Mouse (Mus musculus): ENCODE data around the gene Pin1rt1. TPM values are rescaled to one million over a fixed set of nuclear protein-coding genes. Genes with fewer than 3 reads are reported as not detected.

Pin1rt1 gene
- polyA plus RNA-seq, 2 experiments, result not detected

DNA sequence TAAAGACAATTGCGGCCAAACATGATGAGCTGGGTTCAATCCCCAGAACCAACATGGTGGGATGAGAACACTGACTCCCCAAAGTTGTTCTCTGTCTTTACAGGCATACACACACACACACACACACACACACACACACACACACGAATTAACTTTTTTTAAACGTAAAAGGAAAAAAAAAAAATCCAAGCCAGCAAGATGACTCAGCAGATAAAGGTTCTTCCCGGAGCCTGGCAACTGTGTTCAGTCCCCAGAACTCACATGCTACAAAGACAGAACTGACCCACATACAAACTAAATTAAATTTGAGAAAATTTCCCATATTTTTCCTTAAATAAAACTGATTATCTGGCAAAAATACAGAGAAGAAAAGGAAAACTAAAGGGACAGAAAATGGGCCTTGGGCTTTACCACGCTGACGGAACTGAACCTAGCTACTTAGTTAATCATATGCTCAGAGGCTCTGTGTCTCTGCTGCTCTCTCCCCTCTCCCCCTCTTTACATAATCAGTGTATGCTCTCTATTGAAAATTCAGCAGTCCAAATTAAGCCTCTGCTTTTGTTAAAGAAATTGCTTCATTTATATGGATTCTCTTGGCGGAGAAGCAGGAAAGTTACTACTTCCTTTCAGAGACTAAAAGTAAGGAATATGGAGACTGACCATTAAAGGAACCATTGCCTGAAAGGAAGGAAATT lies 16.5 kb upstream of the Pin1rt1 start:
- no peak overlapping the region for H3K27ac ChIP-seq
- WGBS (ENCODE audit: insufficient replicate concordance), result 51% methylated on average over 7 of the region's 7 CpGs
- DNase-seq (ENCODE audit: low read depth in 3 of 3, low spot score in 3 of 3), result no peak

DNA sequence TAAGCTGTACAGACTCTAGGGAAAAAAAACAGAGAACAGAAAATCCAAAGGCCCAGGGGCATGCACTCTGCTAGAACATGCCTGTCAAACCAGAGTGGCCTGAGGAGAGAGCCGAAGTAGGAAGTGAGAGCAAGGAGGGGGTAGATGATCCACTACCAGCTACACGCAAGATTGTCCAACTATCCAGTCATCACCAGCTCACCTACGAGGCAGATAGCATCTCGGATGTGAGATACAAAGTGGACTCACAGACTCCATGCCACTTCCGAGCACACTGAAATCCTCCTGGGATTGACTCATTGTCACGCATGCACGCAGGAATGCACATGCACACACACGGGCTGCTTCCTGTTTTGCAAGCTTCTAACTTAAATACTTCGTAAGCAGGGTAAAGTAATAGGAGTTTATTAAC lies 15.9 kb upstream of the Pin1rt1 start:
- no peak overlapping the region for H3K4me3 ChIP-seq (ENCODE audit: insufficient read depth in 1 of 2, low read depth in 2 of 2, low read length in 2 of 2)
- H3K4me2 ChIP-seq (ENCODE audit: low read depth), result no peak overlapping the region
- H3K27me3 ChIP-seq (ENCODE audit: control insufficient read depth, insufficient read depth, low read length), result no peaks in the 10 kb centered on the region
- no peak overlapping the region for H3K9ac ChIP-seq (replicated peaks)
- H3K9me3 ChIP-seq (ENCODE audit: control insufficient read depth, low read length), result no peaks in the 10 kb centered on the region
- 0 out of 2 replicates have a peak, but pooled peaks have one; percentile 13 for ATAC-seq (ENCODE audit: insufficient read depth)
- no peak for TF ChIP-seq CTCF (IDR thresholded peaks at IDR 0.05; ENCODE audit: low read depth)
- TF ChIP-seq EP300 (IDR thresholded peaks at IDR 0.05; ENCODE audit: low read depth), result no peak
- H3K36me3 ChIP-seq (replicated peaks; ENCODE audit: control insufficient read depth, insufficient read depth, low read depth), result no peaks in the 10 kb centered on the region
- DNase-seq (ENCODE audit: low read depth in 3 of 3, low spot score in 3 of 3), result no peak
- 50% methylated on average over 9 of the region's 9 CpGs for WGBS (ENCODE audit: insufficient replicate concordance)
- H3K27ac ChIP-seq, result no peak overlapping the region
- H3K4me1 ChIP-seq (replicated peaks; ENCODE audit: control insufficient read depth in 2 of 2, insufficient read depth in 2 of 2, low read length in 1 of 2), result peaks cover 0 to 9% of the 10 kb centered on the region in 2 experiments; a peak in 2 of 4 replicates

More for the DNA sequence above, 16.5 kb upstream of the Pin1rt1 start:
- Histone ChIP-seq H3K4me3 (ENCODE audit: insufficient read depth in 1 of 2, low read depth in 2 of 2, low read length in 2 of 2) (no peak overlapping the region), H3K9ac (replicated peaks) (no peak overlapping the region), H3K36me3 (replicated peaks; ENCODE audit: control insufficient read depth, insufficient read depth, low read depth) (no peaks in the 10 kb centered on the region), H3K4me2 (ENCODE audit: low read depth) (no peak overlapping the region), H3K9me3 (ENCODE audit: control insufficient read depth, low read length) (no peaks in the 10 kb centered on the region), H3K4me1 (replicated peaks; ENCODE audit: control insufficient read depth in 2 of 2, insufficient read depth in 2 of 2, low read length in 1 of 2) (peaks cover 0 to 9% of the 10 kb centered on the region in 2 experiments; a peak in 2 of 4 replicates), H3K27me3 (ENCODE audit: control insufficient read depth, insufficient read depth, low read length) (no peaks in the 10 kb centered on the region)
- no peak for ATAC-seq (ENCODE audit: insufficient read depth)
- no peak for TF ChIP-seq EP300 (IDR thresholded peaks at IDR 0.05; ENCODE audit: low read depth)
- TF ChIP-seq CTCF (IDR thresholded peaks at IDR 0.05; ENCODE audit: low read depth), result no peak

DNA sequence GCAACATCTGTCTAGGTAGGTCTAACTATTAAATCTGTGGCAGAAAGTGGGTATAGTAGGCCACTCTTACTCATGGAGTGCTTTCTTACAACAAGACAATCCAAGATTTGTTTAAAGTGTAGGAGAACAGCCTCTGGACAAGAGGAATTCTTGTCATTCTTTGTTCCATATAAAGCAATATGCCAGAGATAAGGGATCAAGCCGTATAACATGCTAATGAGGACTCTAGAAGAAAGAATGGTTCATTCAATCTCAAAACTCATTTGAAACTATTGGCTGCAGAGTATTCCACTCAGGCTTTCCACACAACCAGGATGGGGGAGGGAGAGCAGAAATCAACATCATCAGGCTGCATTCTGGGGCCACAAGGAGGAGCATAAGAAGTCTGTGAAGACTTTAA lies 11.2 kb upstream of the Pin1rt1 start:
- DNase-seq (ENCODE audit: low read depth in 3 of 3, low spot score in 3 of 3) (no peak), ATAC-seq (ENCODE audit: insufficient read depth) (no peak)
- Histone ChIP-seq H3K9me3 (ENCODE audit: control insufficient read depth, low read length) (no peaks in the 10 kb centered on the region), H3K4me2 (ENCODE audit: low read depth) (no peak overlapping the region), H3K27ac (no peak overlapping the region), H3K36me3 (replicated peaks; ENCODE audit: control insufficient read depth, insufficient read depth, low read depth) (no peaks in the 10 kb centered on the region), H3K27me3 (ENCODE audit: control insufficient read depth, insufficient read depth, low read length) (no peaks in the 10 kb centered on the region), H3K9ac (replicated peaks) (no peak overlapping the region), H3K4me1 (replicated peaks; ENCODE audit: control insufficient read depth in 2 of 2, insufficient read depth in 2 of 2, low read length in 1 of 2) (peaks cover 0 to 3% of the 10 kb centered on the region in 2 experiments; a peak in 1 of 4 replicates), H3K4me3 (ENCODE audit: insufficient read depth in 1 of 2, low read depth in 2 of 2, low read length in 2 of 2) (no peak overlapping the region)
- TF ChIP-seq EP300 (IDR thresholded peaks at IDR 0.05; ENCODE audit: low read depth) (no peak), CTCF (IDR thresholded peaks at IDR 0.05; ENCODE audit: low read depth) (no peak)
- 53% methylated on average over 1 of the region's 1 CpGs for WGBS (ENCODE audit: insufficient replicate concordance)

DNA sequence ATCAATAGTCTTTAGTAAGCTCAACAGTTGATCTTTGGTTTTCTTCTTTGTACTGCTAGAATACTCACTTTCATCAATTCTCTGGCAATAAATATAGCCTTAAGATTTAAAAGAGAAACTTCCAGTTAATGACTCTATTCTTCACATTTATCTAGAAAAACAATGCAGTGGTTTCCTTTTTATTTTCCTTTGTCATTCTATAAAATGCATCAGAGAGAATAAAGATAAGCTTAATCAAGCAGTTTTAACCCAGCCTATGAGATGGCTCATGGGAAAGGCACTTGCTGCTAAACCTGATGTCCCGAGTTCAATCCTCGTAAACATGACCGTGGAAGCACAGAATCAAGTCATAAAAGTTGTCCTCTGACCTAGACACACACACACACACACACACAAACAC lies 5.8 kb upstream of the Pin1rt1 start:
- DNase-seq (ENCODE audit: low read depth in 3 of 3, low spot score in 3 of 3) (no peak), ATAC-seq (ENCODE audit: insufficient read depth) (no peak)
- no peaks in the 10 kb centered on the region for H3K36me3 ChIP-seq (replicated peaks; ENCODE audit: control insufficient read depth, insufficient read depth, low read depth)
- H3K4me1 ChIP-seq (replicated peaks; ENCODE audit: control insufficient read depth in 2 of 2, insufficient read depth in 2 of 2, low read length in 1 of 2), result no peaks in the 10 kb centered on the region
- WGBS (ENCODE audit: insufficient replicate concordance), result 66% methylated on average over 3 of the region's 3 CpGs
- TF ChIP-seq EP300 (IDR thresholded peaks at IDR 0.05; ENCODE audit: low read depth), result no peak
- no peaks in the 10 kb centered on the region for H3K27me3 ChIP-seq (ENCODE audit: control insufficient read depth, insufficient read depth, low read length)
- H3K27ac ChIP-seq, result no peak overlapping the region
- no peak overlapping the region for H3K4me2 ChIP-seq (ENCODE audit: low read depth)
- H3K4me3 ChIP-seq (ENCODE audit: insufficient read depth in 1 of 2, low read depth in 2 of 2, low read length in 2 of 2), result no peak overlapping the region
- no peak overlapping the region for H3K9ac ChIP-seq (replicated peaks)
- no peaks in the 10 kb centered on the region for H3K9me3 ChIP-seq (ENCODE audit: control insufficient read depth, low read length)

DNA sequence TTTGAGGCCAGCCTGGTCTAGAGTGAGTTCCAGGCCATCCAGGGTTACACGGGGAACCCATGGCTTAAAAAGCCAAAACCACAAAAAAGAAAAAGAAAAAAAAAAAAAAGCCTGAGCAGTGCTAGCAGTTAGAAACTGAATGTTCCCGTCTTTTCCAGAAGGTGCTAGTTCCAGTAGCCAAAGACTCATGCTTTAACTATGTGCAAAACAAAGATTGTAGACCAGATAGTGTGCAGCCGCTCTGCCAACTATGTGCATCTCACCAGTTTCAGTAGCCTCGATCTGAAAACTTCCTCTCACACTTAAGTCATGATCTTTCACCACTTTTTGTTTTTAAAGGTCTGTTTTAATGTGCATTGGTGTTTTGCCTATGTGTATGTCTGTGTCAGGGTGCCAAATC lies 1.6 kb upstream of the Pin1rt1 start:
- H3K4me1 ChIP-seq (replicated peaks; ENCODE audit: control insufficient read depth in 2 of 2, insufficient read depth in 2 of 2, low read length in 1 of 2), result no peaks in the 10 kb centered on the region
- H3K9ac ChIP-seq (replicated peaks), result no peak overlapping the region
- no peak for TF ChIP-seq CTCF (IDR thresholded peaks at IDR 0.05; ENCODE audit: low read depth)
- no peak for TF ChIP-seq EP300 (IDR thresholded peaks at IDR 0.05; ENCODE audit: low read depth)
- no peak overlapping the region for H3K27ac ChIP-seq
- H3K9me3 ChIP-seq (ENCODE audit: control insufficient read depth, low read length), result no peaks in the 10 kb centered on the region
- H3K4me3 ChIP-seq (ENCODE audit: insufficient read depth in 1 of 2, low read depth in 2 of 2, low read length in 2 of 2), result no peak overlapping the region
- H3K4me2 ChIP-seq (ENCODE audit: low read depth), result no peak overlapping the region
- 48% methylated on average over 4 of the region's 4 CpGs for WGBS (ENCODE audit: insufficient replicate concordance)
- DNase-seq (ENCODE audit: low read depth in 3 of 3, low spot score in 3 of 3), result no peak
- H3K27me3 ChIP-seq (ENCODE audit: control insufficient read depth, insufficient read depth, low read length), result no peaks in the 10 kb centered on the region; the same call in 1 of the 2 replicates
- ATAC-seq (ENCODE audit: insufficient read depth), result no peak
- H3K36me3 ChIP-seq (replicated peaks; ENCODE audit: control insufficient read depth, insufficient read depth, low read depth), result no peaks in the 10 kb centered on the region
